Mouse (Mus musculus): ENCODE data around the gene Olfr675.
"Not testable (repeated sequence)": the region's sequence is repeated elsewhere in the genome, so short reads cannot be mapped to it uniquely, and the experiment has no call there.

Gene Olfr675

DNA sequence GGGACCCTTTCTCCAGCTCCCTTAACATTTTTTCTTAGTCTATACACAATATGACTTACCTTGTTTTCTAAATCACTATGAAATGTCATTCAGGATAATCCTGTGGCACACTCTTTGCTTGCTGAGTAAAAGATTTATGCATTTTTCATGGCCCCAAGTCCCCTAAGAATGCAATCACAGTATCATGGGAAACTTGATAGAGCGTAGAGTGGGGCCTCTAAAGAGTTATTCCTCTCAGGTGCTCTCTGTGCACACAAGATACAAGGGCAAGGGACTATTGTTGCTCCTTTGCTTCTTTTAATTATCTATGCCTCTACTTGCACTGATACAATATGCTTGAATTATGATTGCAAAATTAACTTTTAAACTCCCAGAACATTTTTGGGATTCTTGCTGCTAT, at the start of gene Olfr675:
Gene Olfr675 (minus strand): TSS at position 101 of the 400 bp plus-strand sequence.
- DNase-seq (ENCODE audit: low read depth, low spot score), result no peak

DNA sequence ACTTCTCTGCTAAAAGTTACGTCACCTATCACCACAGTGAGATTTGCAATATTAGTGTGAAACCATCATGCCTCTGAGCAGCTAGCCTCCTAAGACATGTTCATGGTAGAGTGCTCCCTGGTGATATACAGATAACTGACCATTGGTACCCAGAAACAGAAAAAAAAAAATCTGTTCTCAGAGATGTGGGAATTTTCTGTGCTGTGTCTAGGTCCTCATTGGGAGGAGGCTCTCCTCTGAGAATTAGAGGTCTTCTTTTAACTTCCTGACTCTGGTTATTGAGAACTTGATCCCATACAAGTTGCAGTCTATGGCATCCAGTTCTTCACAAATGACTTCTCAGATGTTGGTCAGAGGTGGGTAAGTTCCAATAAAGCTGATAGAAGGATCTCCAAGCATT, 35.9 kb upstream of the Olfr675 start, which contains the start of gene Olfr678:
Gene Olfr678 (plus strand): TSS at position 301 of the 400 bp plus-strand sequence.
- no peak for DNase-seq (ENCODE audit: low read depth, low spot score)

- no peak for DNase-seq (ENCODE audit: low read depth, low spot score)
These were observed 30.7 kb upstream of the Olfr675 start for GRCm38 (mm10) chr7:105058951-105059350.

- DNase-seq (ENCODE audit: low read depth, low spot score), result peak; percentile 27
These were observed 5.6 kb upstream of the Olfr675 start for GRCm38 (mm10) chr7:105033836-105034235.

DNA sequence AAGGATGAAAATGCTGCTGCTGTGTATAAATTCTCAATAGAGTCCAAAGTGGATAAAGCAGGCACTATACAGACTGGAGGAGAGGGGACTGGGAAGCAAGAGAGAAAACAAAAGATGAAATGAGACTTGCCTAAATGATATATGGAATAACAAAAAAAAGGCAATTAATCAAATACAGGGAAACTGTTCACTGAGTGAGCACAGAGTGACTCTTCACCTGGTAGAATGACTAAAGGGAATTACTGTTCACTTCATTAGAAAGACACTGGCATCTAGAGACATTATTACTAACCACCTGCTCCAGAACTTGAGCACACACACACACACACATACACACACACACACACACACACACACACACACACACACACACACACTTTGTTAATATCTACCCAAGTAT, 4.1 kb upstream of the Olfr675 start, which contains the start of gene Olfr676:
Gene Olfr676 (plus strand): TSS at position 301 of the 400 bp plus-strand sequence.
- DNase-seq (ENCODE audit: low read depth, low spot score), result no peak

DNA sequence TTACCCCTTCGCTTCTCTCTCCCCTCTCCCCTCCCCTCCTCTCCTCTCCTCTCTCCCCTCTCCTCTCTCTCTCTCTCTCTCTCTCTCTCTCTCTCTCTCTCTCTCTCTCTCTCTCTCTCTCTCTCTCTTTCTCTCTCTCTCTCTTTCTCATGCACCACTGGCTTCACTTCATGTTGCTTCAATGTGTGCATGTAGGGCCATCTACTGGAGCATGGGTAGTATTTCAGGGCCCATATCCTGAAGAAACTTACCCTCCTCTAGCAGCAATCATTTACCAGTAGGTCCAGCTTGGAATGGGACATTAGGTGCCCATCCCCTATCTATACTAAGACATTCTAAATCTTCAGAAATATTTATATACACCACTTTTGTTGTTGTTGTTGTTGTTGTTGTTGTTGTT, 5.7 kb downstream of the Olfr675 start:
- DNase-seq (ENCODE audit: low read depth, low spot score), result peak; percentile 4

DNA sequence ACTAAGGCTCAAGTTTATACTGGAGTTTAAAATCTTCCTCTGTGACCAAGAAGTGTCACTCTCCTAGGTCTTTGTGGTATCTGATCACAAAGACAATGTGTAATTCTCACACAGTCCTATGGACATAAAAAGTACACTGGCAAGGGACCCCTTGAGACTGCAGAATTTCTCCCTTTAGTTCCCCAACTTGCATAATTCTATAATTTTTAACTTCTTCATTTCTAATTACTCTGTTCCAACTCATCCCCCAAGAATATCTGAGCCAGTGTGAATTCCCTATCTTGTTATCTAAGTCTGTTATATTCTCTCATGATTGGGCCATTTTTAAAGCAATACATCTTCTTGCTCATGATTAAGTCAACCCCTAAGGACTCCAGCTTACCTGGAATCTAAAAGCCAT, 26.3 kb downstream of the Olfr675 start, which contains the start of gene Olfr672:
Gene Olfr672 (minus strand): TSS at position 101 of the 400 bp plus-strand sequence.
- no peak for DNase-seq (ENCODE audit: low read depth, low spot score)

DNA sequence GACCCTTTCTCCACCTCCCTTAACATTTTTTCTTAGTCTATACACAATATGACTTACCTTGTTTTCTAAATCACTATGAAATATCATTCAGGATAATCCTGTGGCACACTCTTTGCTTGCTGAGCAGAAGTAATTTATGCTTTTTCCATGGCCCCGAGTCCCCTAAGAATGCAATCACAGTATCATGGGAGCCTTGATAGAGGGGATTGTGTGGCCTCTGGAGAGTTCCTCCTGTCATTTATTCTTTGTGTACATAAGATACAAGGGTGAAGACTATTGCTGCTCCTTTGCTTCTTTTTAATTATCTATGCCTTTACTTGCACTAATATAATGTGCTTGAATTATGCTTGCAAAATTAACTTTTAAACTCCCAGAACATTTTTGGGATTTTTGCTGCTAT, 49.2 kb downstream of the Olfr675 start, which contains the start of gene Olfr671:
Gene Olfr671 (minus strand): TSS at position 101 of the 400 bp plus-strand sequence.
- DNase-seq (ENCODE audit: low read depth, low spot score), result no peak

GRCm38 (mm10) chr7:104972507-104972906, 55.8 kb downstream of the Olfr675 start:
- DNase-seq (ENCODE audit: low read depth, low spot score), result not testable (repeated sequence)
